Mouse (Mus musculus) bone marrow macrophage, adult 2 months (primary cell): ENCODE measurements around the gene Baz2b. TPM values are rescaled to one million over a fixed set of nuclear protein-coding genes. Genes with fewer than 3 reads are reported as not detected.
"Not testable (repeated sequence)": the region's sequence is repeated elsewhere in the genome, so short reads cannot be mapped to it uniquely, and the experiment has no call there.

Source experiments
- H3K27ac ChIP-seq: 2 replicates; pipeline ENCODE4 v1.5.1; 2012; ENCODE audit warnings: low read depth, low read length; ENCODE audit not compliant: insufficient read depth
- H3K4me1 ChIP-seq: 2 replicates; pipeline ENCODE4 v1.6.1; 2012; ENCODE audit warnings: low read length; ENCODE audit not compliant: control insufficient read depth, insufficient read depth
- H3K4me3 ChIP-seq: 2 replicates; pipeline ENCODE4 v1.5.1; 2012; ENCODE audit warnings: mild to moderate bottlenecking, low read length, moderate library complexity; ENCODE audit not compliant: insufficient read depth
- CTCF ChIP-seq: IDR thresholded peaks from 2 replicates; pipeline ENCODE4 v1.5.1; 2012; ENCODE audit warnings: low read depth, mild to moderate bottlenecking, low read length, moderate library complexity
- POLR2A ChIP-seq: IDR thresholded peaks from 2 replicates; pipeline ENCODE4 v1.6.1; 2012; ENCODE audit warnings: mild to moderate bottlenecking, low read depth, low read length, borderline replicate concordance
- polyA plus RNA-seq: library from polyadenylated mRNA; stranded (reverse); fragments of >200 nt; gene quantifications from 2 replicates; pipeline ENCODE4 v1.2.4, GENCODE M21; 2012; ENCODE audit not compliant: missing spikeins, insufficient read depth, insufficient read length

Baz2b gene
- polyA plus RNA-seq, 1 experiment, result 64.7 TPM

DNA sequence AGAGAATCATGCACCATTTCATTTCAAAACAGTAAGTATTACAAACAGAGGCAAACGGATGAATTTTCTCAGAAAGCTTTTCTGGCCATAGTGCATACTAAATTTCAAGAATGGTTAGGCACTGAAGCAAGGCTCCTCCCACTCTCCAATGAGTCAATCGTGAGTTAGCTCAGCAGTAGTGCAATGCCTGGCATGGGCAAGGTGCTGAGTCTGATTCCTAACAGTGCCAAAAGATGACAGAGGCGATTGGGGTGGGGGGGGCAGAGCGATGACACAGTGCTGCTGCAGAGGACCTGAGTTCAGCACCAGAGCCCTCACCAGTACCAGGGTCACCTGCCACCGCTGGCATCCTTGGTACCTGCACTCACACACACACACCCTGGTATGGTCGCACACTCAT, 339.1 kb downstream of the Baz2b start:
- TF ChIP-seq CTCF, result no peak
- H3K4me1 ChIP-seq, result peaks cover 2% of the 10 kb centered on the region; the same call in 1 of the 2 replicates
- no peak overlapping the region for H3K27ac ChIP-seq
- no peak overlapping the region for H3K4me3 ChIP-seq

DNA sequence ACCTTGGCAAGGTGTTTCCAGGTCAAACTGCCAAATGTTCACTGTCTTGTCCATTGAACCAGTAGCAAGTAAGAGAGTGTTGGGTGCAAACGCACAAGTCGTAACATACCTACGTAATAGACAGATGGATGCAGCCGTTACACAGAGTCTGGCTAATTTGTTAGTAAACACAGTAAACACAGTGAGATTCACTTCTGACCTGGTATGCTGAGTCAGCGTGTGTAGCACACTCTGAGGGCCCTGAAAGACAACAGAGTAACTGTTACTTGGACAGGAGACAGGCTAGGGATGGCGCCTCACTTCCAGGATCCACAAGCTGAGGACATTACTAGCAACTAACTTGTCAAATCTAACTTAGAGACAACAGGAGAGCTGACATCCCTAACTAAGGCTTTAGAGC, 347.0 kb downstream of the Baz2b start:
- H3K4me3 ChIP-seq, result no peak overlapping the region
- peaks cover 10% of the 10 kb centered on the region for H3K4me1 ChIP-seq
- TF ChIP-seq POLR2A, result no peak
- TF ChIP-seq CTCF, result no peak
- H3K27ac ChIP-seq, result no peak overlapping the region

DNA sequence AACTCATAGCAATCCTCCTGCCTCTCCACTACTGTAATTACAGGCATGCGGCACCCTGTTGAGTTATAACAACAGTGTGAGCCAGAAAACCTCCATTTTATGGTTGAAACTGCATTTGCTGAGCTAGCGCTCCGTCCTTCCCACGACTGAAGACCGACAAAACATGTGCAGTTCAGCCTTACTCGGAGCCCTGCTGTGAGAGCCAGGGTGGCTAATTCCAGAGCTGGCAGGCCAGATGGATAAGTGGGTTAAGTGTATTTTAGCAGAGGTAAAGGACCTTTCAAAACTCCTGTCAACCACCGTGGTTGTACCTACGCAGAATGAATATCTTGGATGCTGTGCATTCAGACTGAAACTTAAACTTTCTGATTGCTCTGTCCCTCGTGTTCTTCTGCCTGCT, 355.3 kb downstream of the Baz2b start:
- TF ChIP-seq CTCF (no peak), POLR2A (no peak)
- Histone ChIP-seq H3K27ac (no peak overlapping the region), H3K4me1 (peaks cover 3% of the 10 kb centered on the region; the same call in 1 of the 2 replicates), H3K4me3 (no peak overlapping the region)

DNA sequence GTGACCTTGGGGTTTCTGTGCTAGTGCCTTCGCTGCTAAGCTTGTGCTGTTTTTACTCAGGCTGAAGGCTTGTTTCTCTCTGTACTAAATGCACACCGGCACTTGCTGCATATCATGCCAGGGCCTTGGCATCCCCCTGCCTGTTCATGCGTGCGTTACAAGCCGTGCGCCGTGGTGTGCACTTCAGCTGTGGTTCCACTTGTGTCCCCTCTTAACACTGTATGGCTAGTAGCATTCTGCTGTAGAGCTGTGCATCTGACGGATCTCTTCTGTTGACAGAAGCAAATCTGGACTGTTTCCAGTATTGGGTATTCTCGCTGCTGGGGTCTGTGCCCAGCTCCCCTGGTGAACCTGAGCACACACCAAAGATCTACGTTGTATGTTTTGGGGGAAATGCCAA, 356.1 kb downstream of the Baz2b start:
- peaks cover 3% of the 10 kb centered on the region; the same call in 1 of the 2 replicates for H3K4me1 ChIP-seq
- no peak overlapping the region for H3K27ac ChIP-seq
- TF ChIP-seq CTCF (no peak), POLR2A (no peak)
- no peak overlapping the region for H3K4me3 ChIP-seq

DNA sequence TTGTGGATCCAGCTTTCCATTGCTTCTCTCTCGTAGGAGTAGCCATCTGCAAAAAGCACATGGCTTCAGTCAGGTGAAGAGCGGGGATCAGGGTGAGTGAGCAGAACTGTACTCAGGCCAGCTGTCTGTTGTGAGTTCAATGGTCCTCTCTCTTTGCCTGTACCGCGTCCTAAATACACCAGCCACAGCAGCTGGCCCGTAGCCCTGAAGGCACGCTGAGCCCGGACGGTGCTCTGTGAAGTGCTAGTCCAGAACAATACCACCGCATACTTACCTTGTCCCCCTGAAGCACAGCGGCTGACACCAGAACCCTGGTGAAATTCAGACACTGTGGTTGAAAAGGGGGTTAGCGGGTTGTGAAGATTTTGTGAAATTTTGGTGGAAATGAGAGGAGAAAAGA, 356.7 kb downstream of the Baz2b start:
- H3K4me3 ChIP-seq, result no peak overlapping the region
- H3K27ac ChIP-seq, result no peak overlapping the region
- no peak for TF ChIP-seq POLR2A
- TF ChIP-seq CTCF, result no peak
- H3K4me1 ChIP-seq, result peaks cover 3% of the 10 kb centered on the region; the same call in 1 of the 2 replicates

DNA sequence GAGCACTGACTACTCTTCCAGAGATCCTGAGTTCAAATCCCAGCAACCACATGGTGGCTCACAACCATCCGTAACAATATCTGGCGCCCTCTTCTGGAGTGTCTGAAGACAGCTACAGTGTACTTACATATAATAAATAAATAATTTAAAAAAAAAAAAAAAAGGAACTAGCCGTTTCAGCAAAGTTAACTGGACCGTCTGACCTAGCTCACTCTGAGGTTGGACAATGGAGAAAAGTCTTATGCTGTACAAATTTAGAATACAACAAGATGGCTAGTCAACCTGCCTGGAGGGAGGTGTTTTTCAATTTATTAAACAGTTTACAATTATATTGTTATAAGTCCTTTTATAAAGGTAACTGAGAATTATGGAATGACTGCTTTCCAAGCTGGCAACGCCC, 357.8 kb downstream of the Baz2b start:
- H3K27ac ChIP-seq, H3K4me1 ChIP-seq, H3K4me3 ChIP-seq: not testable (repeated sequence)

Other genes starting within 250 kb of the Baz2b start
- gene March7, start within 50 bp of the Baz2b start, polyA plus RNA-seq, result 66.9 and 71.4 TPM in 2 replicates
- 120 and 135 TPM in 2 replicates for gene Cd302, start 74.6 kb upstream of the Baz2b start, polyA plus RNA-seq
- 0.19 and 0.42 TPM in 2 replicates for gene Ly75, start 173.5 kb upstream of the Baz2b start, polyA plus RNA-seq